Mouse (Mus musculus) CH12.LX (cell line): Measurements from ENCODE around the gene Rxfp4. TPM values are rescaled to one million over a fixed set of nuclear protein-coding genes. Genes with fewer than 3 reads are reported as not detected.

ENCODE experiments used
- DNase-seq: peaks from one replicate; pipeline ENCODE4 v3.0.0-alpha.2; 2013; ENCODE audit errors: extremely low read depth
- H3K27ac ChIP-seq: 2 replicates; pipeline ENCODE4 v1.5.1; 2012; ENCODE audit warnings: low read depth, mild to moderate bottlenecking, control low read depth, moderate library complexity; ENCODE audit not compliant: insufficient read depth
- H3K27me3 ChIP-seq: replicated peaks from 2 replicates; pipeline ENCODE3; 2012; ENCODE audit warnings: inconsistent platforms
- H3K36me3 ChIP-seq, 2 experiments: replicated peaks in 1 of 2; 2 replicates each; pipeline versions ENCODE3 to v1.6.1; 2012; ENCODE audit warnings: inconsistent platforms in 1 of 2, low read length in 1 of 2, mild to moderate bottlenecking in 1 of 2, mixed read lengths in 1 of 2, moderate library complexity in 1 of 2; ENCODE audit not compliant: control insufficient read depth in 1 of 2, insufficient read depth in 1 of 2
- H3K4me1 ChIP-seq, 2 experiments: 2 replicates each; pipeline ENCODE4 v1.6.1; 2012; ENCODE audit warnings: inconsistent platforms in 1 of 2, moderate library complexity in 1 of 2; ENCODE audit not compliant: insufficient read depth in 2 of 2, control insufficient read depth in 1 of 2
- H3K4me2 ChIP-seq: 2 replicates; pipeline ENCODE4 v1.6.1; 2012; ENCODE audit warnings: low read depth, mild to moderate bottlenecking, control low read depth; ENCODE audit not compliant: poor library complexity, insufficient read depth, severe bottlenecking
- H3K4me3 ChIP-seq, 3 experiments: fragments of 150-350 bp in 1 of 3; sonication (generic) in 1 of 3; replicated peaks in 1 of 3; 2 replicates each; pipeline versions ENCODE3 to v1.5.1; 2011 to 2012; ENCODE audit warnings: low read depth in 2 of 3, low read length in 2 of 3, mild to moderate bottlenecking in 2 of 3, moderate library complexity in 2 of 3, control low read depth in 1 of 3, improper control_type of control experiment in 1 of 3, inconsistent platforms in 1 of 3, mixed read lengths in 1 of 3; ENCODE audit not compliant: poor library complexity in 1 of 3
- H3K79me2 ChIP-seq: replicated peaks from 2 replicates; pipeline ENCODE4 v1.6.1; 2012; ENCODE audit warnings: mild to moderate bottlenecking, moderate library complexity; ENCODE audit not compliant: control insufficient read depth, poor library complexity, insufficient read depth, severe bottlenecking; ENCODE audit errors: extremely low read depth
- H3K9ac ChIP-seq: 2 replicates; pipeline ENCODE4 v1.6.1; 2012; ENCODE audit warnings: low read depth, mild to moderate bottlenecking, control low read depth, moderate library complexity; ENCODE audit not compliant: insufficient read depth
- H3K9me3 ChIP-seq: replicated peaks from 2 replicates; pipeline ENCODE3; 2012; ENCODE audit warnings: low read length, inconsistent platforms, mixed read lengths
- CHD1 ChIP-seq: IDR thresholded peaks from 2 replicates; pipeline ENCODE4 v1.6.1; 2012; ENCODE audit warnings: low read depth, low read length, improper control_type of control experiment, inconsistent platforms
- CHD2 ChIP-seq: IDR thresholded peaks from 2 replicates; pipeline ENCODE4 v1.6.1; 2011; ENCODE audit warnings: low read length, improper control_type of control experiment
- CTCF ChIP-seq, 2 experiments: IDR thresholded peaks in 1 of 2; conservative IDR thresholded peaks in 1 of 2; 2 replicates each; pipeline ENCODE4 v1.5.1; 2011 to 2012; ENCODE audit warnings: low read depth in 2 of 2, low read length in 2 of 2, improper control_type of control experiment in 1 of 2, inconsistent platforms in 1 of 2, mild to moderate bottlenecking in 1 of 2, moderate library complexity in 1 of 2
- E2F4 ChIP-seq: IDR thresholded peaks from 2 replicates; pipeline ENCODE4 v1.6.1; 2011; ENCODE audit warnings: low read depth, low read length, improper control_type of control experiment; ENCODE audit not compliant: insufficient replicate concordance
- ELF1 ChIP-seq: IDR thresholded peaks from 2 replicates; pipeline ENCODE4 v1.6.1; 2014; ENCODE audit warnings: low read depth, mild to moderate bottlenecking, inconsistent platforms, low read length, improper control_type of control experiment
- EP300 ChIP-seq: IDR thresholded peaks from 2 replicates; pipeline ENCODE4 v1.6.1; 2011; ENCODE audit warnings: low read length, improper control_type of control experiment
- ETS1 ChIP-seq: conservative IDR thresholded peaks from 2 replicates; pipeline ENCODE4 v1.6.1; 2012; ENCODE audit warnings: low read depth, mild to moderate bottlenecking, inconsistent platforms, low read length, improper control_type of control experiment, moderate library complexity
- GABPA ChIP-seq: IDR thresholded peaks from 2 replicates; pipeline ENCODE4 v1.6.1; 2012; ENCODE audit warnings: low read depth, low read length, improper control_type of control experiment, inconsistent platforms; ENCODE audit not compliant: insufficient replicate concordance
- IRF4 ChIP-seq: IDR thresholded peaks from 2 replicates; pipeline ENCODE4 v1.6.1; 2014; ENCODE audit warnings: low read depth, mild to moderate bottlenecking, inconsistent platforms, low read length, improper control_type of control experiment
- JUND ChIP-seq: conservative IDR thresholded peaks from 2 replicates; pipeline ENCODE4 v1.6.1; 2011; ENCODE audit warnings: low read depth, low read length, improper control_type of control experiment
- MAFK ChIP-seq: IDR thresholded peaks from 2 replicates; pipeline ENCODE4 v1.6.1; 2011; ENCODE audit warnings: low read length, improper control_type of control experiment; ENCODE audit not compliant: insufficient replicate concordance
- MXI1 ChIP-seq: IDR thresholded peaks from 2 replicates; pipeline ENCODE4 v1.6.1; 2011; ENCODE audit warnings: mild to moderate bottlenecking, low read depth, low read length, improper control_type of control experiment
- MYC ChIP-seq: IDR thresholded peaks from 2 replicates; pipeline ENCODE4 v1.6.1; 2011; ENCODE audit warnings: low read depth, mild to moderate bottlenecking, improper control_type of control experiment, low read length
- PAX5 ChIP-seq: IDR thresholded peaks from 2 replicates; pipeline ENCODE4 v1.6.1; 2012; ENCODE audit warnings: low read length, inconsistent platforms, mixed read lengths
- RAD21 ChIP-seq: IDR thresholded peaks from 2 replicates; pipeline ENCODE4 v1.6.1; 2011; ENCODE audit warnings: low read depth, mild to moderate bottlenecking, low read length, improper control_type of control experiment, moderate library complexity
- RCOR1 ChIP-seq: conservative IDR thresholded peaks from 2 replicates; pipeline ENCODE4 v1.6.1; 2012; ENCODE audit warnings: low read depth, mild to moderate bottlenecking, inconsistent platforms, low read length, improper control_type of control experiment
- TBP ChIP-seq: conservative IDR thresholded peaks from 2 replicates; pipeline ENCODE4 v1.6.1; 2011; ENCODE audit warnings: low read depth, low read length, improper control_type of control experiment
- ZNF384 ChIP-seq: IDR thresholded peaks from 2 replicates; pipeline ENCODE4 v1.6.1; 2012; ENCODE audit warnings: low read depth, low read length, improper control_type of control experiment, inconsistent platforms
- dilution Hi-C: fragments of 300-500 bp; cut with MboI; formaldehyde crosslinking; loops from 2 replicates; pipeline ENCODE4 v1.14.3; 2020; ENCODE audit warnings: low sequenced_read_pairs; ENCODE audit not compliant: extremely low pct_unique_long_range_greater_than_20kb, extremely low pct_ligation_motif_present
- in situ Hi-C: fragments of 300-500 bp; cut with MboI; formaldehyde crosslinking; loops from 3 replicates; pipeline ENCODE4 v1.14.3; 2019; ENCODE audit warnings: low sequenced_read_pairs, low pct_ligation_motif_present, low pct_unique_long_range_greater_than_20kb, mixed read lengths
- polyA plus RNA-seq: library from polyadenylated mRNA; unstranded; fragments of >175 nt; gene quantifications from 2 replicates; pipeline ENCODE4 v1.2.1, GENCODE M21; 2012; ENCODE audit warnings: low read depth; ENCODE audit not compliant: insufficient read length
- total RNA-seq, 2 experiments: library from RNA; depleted of rRNA; stranded (reverse); fragments of 300-350 nt in 1 of 2; fragments of >200 nt in 1 of 2; gene quantifications; 2 replicates each; pipeline ENCODE4 v1.2.3; 2012 to 2014

The Rxfp4 gene
- total and polyA plus RNA-seq, 3 experiments, result not detected

DNA sequence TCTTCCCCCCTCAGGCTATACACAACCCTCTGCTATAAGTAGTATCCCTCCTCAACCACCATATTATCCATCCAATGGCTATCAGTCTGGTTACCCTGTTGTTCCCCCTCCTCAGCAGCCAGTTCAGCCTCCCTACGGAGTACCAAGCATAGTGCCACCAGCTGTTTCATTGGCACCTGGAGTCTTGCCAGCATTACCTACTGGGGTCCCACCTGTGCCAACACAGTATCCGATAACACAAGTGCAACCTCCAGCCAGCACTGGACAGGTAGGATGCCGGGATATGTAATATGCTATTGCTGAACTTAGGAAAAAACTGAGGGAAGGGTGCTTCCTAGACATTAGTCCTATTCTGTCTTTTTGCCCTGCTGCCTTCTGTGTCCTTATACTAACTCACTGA lies 47.3 kb upstream of the Rxfp4 start:
- in situ Hi-C loops, result no loop called here
- no peak overlapping the region for H3K27ac ChIP-seq
- H3K9ac ChIP-seq, result no peak overlapping the region
- DNase-seq, result no peak
- H3K4me3 ChIP-seq, result no peak overlapping the region
- TF ChIP-seq CHD1 (no peak), MYC (no peak)
- H3K9me3 ChIP-seq, result no peaks in the 10 kb centered on the region
- peaks cover 32% of the 10 kb centered on the region for H3K79me2 ChIP-seq
- H3K27me3 ChIP-seq, result no peaks in the 10 kb centered on the region
- peaks cover 74 to 92% of the 10 kb centered on the region in 2 experiments for H3K36me3 ChIP-seq
- H3K4me2 ChIP-seq, result no peak overlapping the region
- H3K4me1 ChIP-seq, result no peaks in the 10 kb centered on the region
- dilution Hi-C loops, result no loop called here

DNA sequence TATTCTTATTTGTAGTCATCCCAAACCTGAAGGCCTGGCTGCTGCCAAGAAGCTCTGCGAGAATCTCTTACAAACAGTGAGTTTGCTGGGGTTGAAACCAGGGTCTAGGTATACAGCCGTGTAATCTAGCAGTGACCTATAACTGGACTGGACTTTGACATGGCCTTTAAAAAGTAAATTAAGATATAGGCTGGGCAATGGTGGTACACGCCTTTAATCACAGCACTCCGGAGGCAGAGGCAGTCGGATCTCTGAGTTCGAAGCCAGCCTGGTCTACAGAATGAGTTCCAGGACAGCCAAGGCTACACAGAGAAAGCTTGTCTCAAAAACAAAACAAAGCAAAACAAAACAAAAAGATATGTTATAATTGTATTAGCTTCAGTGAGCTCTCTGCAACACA lies 45.9 kb upstream of the Rxfp4 start:
- in situ Hi-C loops (loop anchor here (25.0 kb wide), 1 partner anchor 163 kb away; no protein-coding TSS in a partner anchor), dilution Hi-C loops (no loop called here)
- Histone ChIP-seq H3K9ac (no peak overlapping the region), H3K4me1 (no peaks in the 10 kb centered on the region), H3K9me3 (no peaks in the 10 kb centered on the region), H3K36me3 (peaks cover 74 to 92% of the 10 kb centered on the region in 2 experiments), H3K4me2 (no peak overlapping the region), H3K27me3 (no peaks in the 10 kb centered on the region), H3K79me2 (peaks cover 25% of the 10 kb centered on the region), H3K27ac (no peak overlapping the region), H3K4me3 (no peak overlapping the region)
- no peak for DNase-seq
- TF ChIP-seq JUND (no peak), TBP (no peak), ZNF384 (no peak), CHD2 (no peak), GABPA (no peak), MAFK (no peak), RCOR1 (no peak)

DNA sequence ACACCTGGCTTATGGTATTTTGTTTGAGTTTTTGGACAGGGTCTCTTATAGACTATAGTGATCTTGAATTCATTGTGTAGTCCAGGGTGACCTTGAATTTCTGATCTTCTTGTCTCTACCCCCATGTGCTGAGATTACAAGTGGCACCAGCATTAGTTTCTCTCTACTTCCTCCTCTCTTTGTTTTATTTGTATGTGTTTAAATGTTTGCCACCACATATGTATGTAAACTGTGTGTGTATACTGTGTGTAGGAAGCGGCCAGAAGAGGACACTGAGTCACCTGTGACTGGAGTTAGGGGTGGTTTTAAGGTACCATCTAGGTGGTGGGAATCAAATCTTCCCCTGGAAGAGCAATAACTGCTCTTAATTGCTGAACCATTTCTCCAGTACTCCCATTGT lies 45.1 kb upstream of the Rxfp4 start:
- Histone ChIP-seq H3K4me3 (no peak overlapping the region), H3K79me2 (peaks cover 21% of the 10 kb centered on the region), H3K27me3 (no peaks in the 10 kb centered on the region), H3K9ac (no peak overlapping the region), H3K4me1 (no peaks in the 10 kb centered on the region), H3K27ac (no peak overlapping the region), H3K36me3 (peaks cover 80 to 94% of the 10 kb centered on the region in 2 experiments), H3K9me3 (no peaks in the 10 kb centered on the region), H3K4me2 (no peak overlapping the region)
- no peak for DNase-seq
- in situ Hi-C loops (loop anchor here (25.0 kb wide), 1 partner anchor 164 kb away; no protein-coding TSS in a partner anchor), dilution Hi-C loops (no loop called here)
- TF ChIP-seq IRF4 (no peak), MXI1 (no peak), ETS1 (no peak), EP300 (no peak), E2F4 (no peak), RAD21 (no peak), ELF1 (no peak), CTCF (conservative IDR thresholded peaks at IDR 0.05 in 1 of 2, IDR thresholded peaks at IDR 0.05 in 1 of 2; ENCODE audit: low read depth in 2 of 2, low read length in 2 of 2) (no peak), PAX5 (no peak), ZNF384 (no peak), MAFK (no peak)
